17 mouse cellular contexts compared by ENCODE assay signal in genomic region chr14:118414275-118414674, GRCm38 (mm10).
DNase-seq lines count a peak whose midpoint lies in the region; ATAC-seq lines count a peak whose summit lies in the region.
"Had no signal": no experiment of that assay in that cellular context is flagged by ENCODE, and none has a peak within 500 bp of the region (broad histone marks: within the 10 kb centered on the region; RNA-seq: fewer than 3 reads in every experiment).

No protein-coding gene starts in this region.

- H3K9ac ChIP-seq in forebrain, embryonic 11.5 days (ENCODE audit: low read length) = no peak overlapping the region
- no peak overlapping the region for H3K9ac ChIP-seq in hindbrain, embryonic 12.5 days
- H3K9ac ChIP-seq in midbrain, embryonic 14.5 days (replicated peaks; ENCODE audit: low read length) = no peak overlapping the region
- H3K9ac ChIP-seq: liver, embryonic 14.5 days had no signal

- peaks cover 10% of the 10 kb centered on the region; the same call in 1 of the 2 replicates for H3K27me3 ChIP-seq in forebrain, embryonic 11.5 days (ENCODE audit: control insufficient read depth, insufficient read depth, low read length)
- peaks cover 79% of the 10 kb centered on the region for H3K27me3 ChIP-seq in forebrain, embryonic 10.5 days (ENCODE audit: poor library complexity, severe bottlenecking)
- H3K27me3 ChIP-seq in hindbrain, embryonic 12.5 days = peaks cover 46% of the 10 kb centered on the region
- peaks cover 4% of the 10 kb centered on the region; the same call in 1 of the 2 replicates for H3K27me3 ChIP-seq in midbrain, embryonic 14.5 days (ENCODE audit: control insufficient read depth, insufficient read depth, low read length)

- peak; percentile 49; the same call in 1 of the 2 replicates for ATAC-seq in forebrain, embryonic 11.5 days (replicated peaks; ENCODE audit: low FRiP score)
- peak; percentile 51 for ATAC-seq in hindbrain, embryonic 12.5 days (ENCODE audit: low FRiP score)
- peak; percentile 49; the same call in 1 of the 2 replicates for ATAC-seq in midbrain, embryonic 14.5 days (ENCODE audit: low FRiP score, low TSS enrichment)

- no peak overlapping the region for H3K4me2 ChIP-seq in forebrain, embryonic 11.5 days (ENCODE audit: low read depth, low read length, severe bottlenecking)
- no peak overlapping the region for H3K4me2 ChIP-seq in hindbrain, embryonic 12.5 days (replicated peaks)
- no peak overlapping the region for H3K4me2 ChIP-seq in midbrain, embryonic 14.5 days (ENCODE audit: low read length)

- 16% methylated on average over 4 of the region's 4 CpGs for WGBS in forebrain, embryonic 11.5 days
- WGBS in forebrain, embryonic 10.5 days = 45% methylated on average over 4 of the region's 4 CpGs
- 32% methylated on average over 4 of the region's 4 CpGs for WGBS in hindbrain, embryonic 12.5 days
- WGBS in midbrain, embryonic 14.5 days = 8% methylated on average over 4 of the region's 4 CpGs

- H3K4me1 ChIP-seq in forebrain, embryonic 11.5 days (replicated peaks; ENCODE audit: control insufficient read depth, insufficient read depth, low read length) = peaks cover 6% of the 10 kb centered on the region
- peaks cover 39% of the 10 kb centered on the region for H3K4me1 ChIP-seq in forebrain, embryonic 10.5 days
- H3K4me1 ChIP-seq in hindbrain, embryonic 12.5 days = peaks cover 18% of the 10 kb centered on the region
- H3K4me1 ChIP-seq in midbrain, embryonic 14.5 days (ENCODE audit: control insufficient read depth, insufficient read depth, low read length) = peaks cover 18% of the 10 kb centered on the region

- H3K9me3 ChIP-seq in forebrain, embryonic 11.5 days (ENCODE audit: control insufficient read depth, low read length) = peaks cover 2% of the 10 kb centered on the region
- H3K9me3 ChIP-seq in forebrain, embryonic 10.5 days = peaks cover 17% of the 10 kb centered on the region
- peaks cover 7% of the 10 kb centered on the region for H3K9me3 ChIP-seq in hindbrain, embryonic 12.5 days (replicated peaks)
- peaks cover 9% of the 10 kb centered on the region for H3K9me3 ChIP-seq in midbrain, embryonic 14.5 days (ENCODE audit: control insufficient read depth, low read length)

- H3K4me3 ChIP-seq in forebrain, embryonic 11.5 days (ENCODE audit: low read depth, low read length) = no peak overlapping the region
- no peak overlapping the region for H3K4me3 ChIP-seq in forebrain, embryonic 10.5 days
- H3K4me3 ChIP-seq in hindbrain, embryonic 12.5 days = no peak overlapping the region
- H3K4me3 ChIP-seq in midbrain, embryonic 14.5 days (replicated peaks; ENCODE audit: low read depth, low read length) = no peak overlapping the region
- H3K4me3 ChIP-seq: erythroblast, embryonic 14.5 days; gastrocnemius, adult 2 months had no signal

- intact Hi-C loops in gastrocnemius, postnatal 14 days (cut with DNase I; ENCODE audit: low total_unique reads) = no loop called here

- DNase-seq in forebrain, embryonic 11.5 days (ENCODE audit: low spot score) = no peak
- no peak for DNase-seq in forebrain, embryonic 10.5 days (ENCODE audit: extremely low spot score, low spot score)
- peak; percentile 85 for DNase-seq in ZHBTc4 (ENCODE audit: low read depth, low spot score)
- peak; percentile 41 for DNase-seq in midbrain, embryonic 14.5 days
- DNase-seq in retina, postnatal 1 day = no peak
- no peak for DNase-seq in gastrocnemius, postnatal 14 days
- DNase-seq in left cerebral cortex, adult 11 months (ENCODE audit: low spot score) = no peak
- DNase-seq: adrenal gland, postnatal 36 days; gastrocnemius, adult 2 months; heart, postnatal 14 days; kidney, adult 11 months; kidney, postnatal 14 days; layer of hippocampus, adult 9-11 months; spleen, adult 18-20 months had no signal

- no peak overlapping the region for H3K27ac ChIP-seq in forebrain, embryonic 11.5 days (ENCODE audit: low read depth, low read length)
- H3K27ac ChIP-seq in forebrain, embryonic 10.5 days = no peak overlapping the region
- H3K27ac ChIP-seq in hindbrain, embryonic 12.5 days = no peak overlapping the region
- H3K27ac ChIP-seq in midbrain, embryonic 14.5 days (replicated peaks; ENCODE audit: low read depth, low read length) = no peak overlapping the region
- H3K27ac ChIP-seq: gastrocnemius, adult 2 months; liver, embryonic 14.5 days had no signal

- H3K36me3 ChIP-seq in forebrain, embryonic 11.5 days (ENCODE audit: control insufficient read depth, insufficient read depth, low read length) = no peaks in the 10 kb centered on the region
- no peaks in the 10 kb centered on the region for H3K36me3 ChIP-seq in forebrain, embryonic 10.5 days (replicated peaks)
- no peaks in the 10 kb centered on the region for H3K36me3 ChIP-seq in hindbrain, embryonic 12.5 days
- H3K36me3 ChIP-seq in midbrain, embryonic 14.5 days (ENCODE audit: control insufficient read depth, insufficient read depth, low read length) = no peaks in the 10 kb centered on the region

Comparison
In these comparisons a context has a peak if more than half of its experiments do, and no peak if none do; other contexts are left out.
1. DNase-seq: peak in ZHBTc4 (single experiment) and midbrain, embryonic 14.5 days (single experiment); none in forebrain, embryonic 11.5 days (single experiment), forebrain, embryonic 10.5 days (single experiment), retina, postnatal 1 day (single experiment), gastrocnemius, postnatal 14 days (single experiment) and left cerebral cortex, adult 11 months (single experiment).
2. Peak in every context shown above with its lines, with median percentiles within 50 percentile points of each other: ATAC-seq.